Mouse (Mus musculus) liver, adult 2 months (tissue): Measurements from ENCODE around the gene Agr2.

Experiments
- CTCF ChIP-seq: fragments of 200-500 bp; IDR thresholded peaks from 2 replicates; pipeline ENCODE4 v1.5.1; 2011; ENCODE audit warnings: low read depth, low read length, control low read depth
- POLR2A ChIP-seq: fragments of 200-500 bp; IDR thresholded peaks from 2 replicates; pipeline ENCODE4 v1.6.1; 2011; ENCODE audit warnings: low read length, control low read depth; ENCODE audit not compliant: insufficient read depth; ENCODE audit errors: extremely low read depth

DNA sequence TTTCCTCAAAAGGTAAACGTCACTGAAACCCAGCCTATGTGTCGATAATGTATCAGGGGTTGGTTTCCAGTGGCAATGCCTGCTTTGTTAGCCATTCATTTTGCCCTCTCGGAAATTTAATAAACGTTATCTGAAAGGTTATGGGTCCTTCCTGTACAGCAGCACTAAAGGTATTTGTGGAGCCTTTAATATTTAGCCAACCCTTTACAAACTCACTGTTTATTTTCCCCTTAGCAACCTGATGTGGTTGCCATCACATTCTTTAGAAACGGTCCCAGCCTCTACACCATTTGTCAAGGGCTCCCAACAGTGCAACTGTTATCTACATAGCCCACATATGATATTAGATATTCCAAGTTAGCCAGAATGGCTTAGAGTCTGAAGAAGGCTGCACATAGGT, 13.1 kb upstream of the Agr2 start:
- TF ChIP-seq CTCF = no peak
- no peak for TF ChIP-seq POLR2A
